Mouse (Mus musculus) heart, postnatal 36 days (tissue): ENCODE data around the gene Ttll3. TPM values are rescaled to one million over a fixed set of nuclear protein-coding genes. Genes with fewer than 3 reads are reported as not detected.

ENCODE experiments used
- DNase-seq, 2 experiments: peaks; one replicate each; pipeline ENCODE4 v3.0.0; 2021 to 2022
- intact Hi-C: fragments of 180-260 bp; cut with DNase I; formaldehyde crosslinking; loops from one replicate; pipeline ENCODE4 v1.15.1; 2025
- microRNA-seq, 2 experiments: library from miRNA; unstranded; fragments of <30 nt; microRNA quantifications; one replicate each; pipeline ENCODE4 v1.2.0; 2021; ENCODE audit warnings: borderline number of aligned reads in 2 of 2
- total RNA-seq, 2 experiments: library from RNA; stranded (reverse); gene quantifications; 2 replicates each; pipeline ENCODE4 v1.2.3; 2021

The Ttll3 gene
- total RNA-seq, 2 experiments from 2014 or later = 0.67 to 1.5 TPM

- intact Hi-C loops = no loop called here
- DNase-seq = no peak
Measured at GRCm38 (mm10) chr6:113444207-113444965, 55.3 kb downstream of the Ttll3 start.

GRCm38 (mm10) chr6:113447639-113448038, 58.6 kb downstream of the Ttll3 start:
- intact Hi-C loops = no loop called here
- DNase-seq = no peak

DNA sequence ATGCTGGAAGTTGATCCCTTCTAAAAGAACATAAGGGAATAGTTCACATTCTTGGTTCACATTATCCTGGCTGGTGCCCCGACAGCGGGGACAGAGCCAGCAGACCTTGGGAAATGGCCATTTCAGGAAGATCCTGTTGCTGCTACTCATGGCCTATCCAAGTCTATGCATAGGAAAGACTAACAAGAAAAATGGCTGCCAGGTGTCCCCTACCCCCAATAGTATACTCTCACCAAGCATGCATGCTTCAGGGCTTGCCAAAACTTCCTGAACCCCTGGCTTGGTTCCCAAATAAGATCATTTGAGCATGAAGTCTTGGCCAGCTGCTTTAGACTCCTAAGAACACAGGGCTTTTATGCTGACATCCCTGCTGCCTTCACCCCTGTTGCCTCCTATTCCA, 62.8 kb downstream of the Ttll3 start:
- intact Hi-C loops = no loop called here
- DNase-seq = no peak

DNA sequence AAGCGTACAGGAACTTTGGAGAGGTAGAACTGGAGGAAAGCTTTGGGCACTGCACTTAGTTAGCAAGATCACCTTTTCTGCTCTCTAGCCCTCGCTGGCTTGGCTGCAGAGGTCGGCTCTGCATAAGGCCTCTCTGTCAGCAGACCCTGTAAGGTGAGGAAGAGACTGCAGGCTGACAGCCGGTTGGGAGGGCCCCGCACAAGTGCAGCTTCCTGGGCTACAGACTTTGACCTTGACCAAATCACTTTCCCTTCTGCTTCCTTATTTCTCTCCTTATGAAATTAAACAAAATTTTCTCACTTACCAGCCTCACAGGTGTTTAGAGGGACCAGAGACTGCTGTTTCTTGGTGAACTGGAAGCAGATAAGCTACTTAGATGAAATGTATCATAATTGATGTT, 65.9 kb downstream of the Ttll3 start:
- no peak for DNase-seq
- intact Hi-C loops = no loop called here

DNA sequence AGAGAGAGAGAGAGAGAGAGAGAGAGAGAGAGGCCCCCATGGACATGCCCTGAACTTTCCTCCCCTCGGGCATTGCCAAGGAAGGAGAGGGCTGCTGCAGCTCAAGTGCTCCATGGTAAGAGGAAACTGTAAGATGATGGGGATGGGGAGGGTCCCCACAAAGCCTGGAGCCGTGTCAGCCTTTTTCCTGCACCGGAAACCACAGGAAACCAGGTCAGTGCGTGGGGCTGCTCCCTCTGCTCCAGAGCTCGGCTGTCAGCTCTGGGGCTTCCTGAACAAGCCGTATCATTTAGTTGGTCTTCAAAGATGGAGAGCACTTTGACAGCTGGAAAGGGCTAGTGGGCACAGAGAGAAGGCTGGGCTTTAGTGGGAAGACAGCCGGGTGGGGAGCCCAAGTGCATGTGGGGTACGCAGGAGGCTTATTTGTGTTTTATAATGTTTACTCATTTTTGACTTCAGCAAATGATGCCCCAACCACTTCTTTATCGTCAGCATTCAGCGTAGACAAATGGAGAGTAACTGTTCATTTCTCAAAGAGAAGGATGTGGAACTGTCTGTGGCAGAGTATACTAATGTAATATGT, 69.0 kb downstream of the Ttll3 start, which contains the start of gene Il17re:
Il17re (plus strand) TSS at position 533 of the 583 bp plus-strand sequence.
- intact Hi-C loops = no loop called here
- DNase-seq = no peak

DNA sequence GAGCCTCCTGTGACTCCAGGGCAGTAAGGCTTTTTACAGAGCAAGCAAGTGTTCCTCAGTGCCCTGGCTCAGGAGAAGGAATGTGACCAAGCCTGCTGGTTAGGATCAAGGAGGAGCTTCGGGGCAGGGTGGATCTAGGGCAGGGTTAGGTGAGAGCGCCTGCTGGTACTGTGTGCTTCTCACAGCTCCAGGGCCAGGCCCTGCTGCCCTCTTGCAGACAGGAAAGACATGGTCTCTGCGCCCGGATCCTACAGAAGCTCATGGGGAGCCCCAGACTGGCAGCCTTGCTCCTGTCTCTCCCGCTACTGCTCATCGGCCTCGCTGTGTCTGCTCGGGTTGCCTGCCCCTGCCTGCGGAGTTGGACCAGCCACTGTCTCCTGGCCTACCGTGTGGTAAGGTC, 69.6 kb downstream of the Ttll3 start:
- intact Hi-C loops = no loop called here
- DNase-seq = no peak

GRCm38 (mm10) chr6:113464040-113464439, 75.0 kb downstream of the Ttll3 start:
- intact Hi-C loops = no loop called here

More at GRCm38 (mm10) chr6:113464040-113464439, 75.0 kb downstream of the Ttll3 start:
- DNase-seq = no peak

Small RNAs within 50 kb of the gene (microRNA-seq; reads per million reads assigned to microRNA genes)
- gene Gm24387 = 0 reads per million in 2 experiments

Other genes starting within 250 kb of the Ttll3 start
- gene Lhfpl4, start 193.9 kb upstream of the Ttll3 start, total RNA-seq = under 1 TPM; 0.22 to 0.31 TPM
- gene Mtmr14, start 151.4 kb upstream of the Ttll3 start, total RNA-seq = 10 to 100 TPM; 20.0 to 21.0 TPM
- under 1 TPM in 1 of 2 experiments, not detected in 1; 0.24 TPM for gene Cpne9, start 107.0 kb upstream of the Ttll3 start, total RNA-seq
- 10 to 100 TPM; 14.0 to 16.7 TPM for gene Brpf1, start 82.1 kb upstream of the Ttll3 start, total RNA-seq
- gene Ogg1, start 62.3 kb upstream of the Ttll3 start, total RNA-seq = 1 to 10 TPM; 4.7 to 7.4 TPM
- gene Camk1, start 45.3 kb upstream of the Ttll3 start, total RNA-seq = 10 to 100 TPM; 65.3 to 78.4 TPM
- gene Tada3, start 11.4 kb upstream of the Ttll3 start, total RNA-seq = 10 to 100 TPM; 23.6 to 24.4 TPM
- 10 to 100 TPM; 69.5 to 73.0 TPM for gene Arpc4, start 11.1 kb upstream of the Ttll3 start, total RNA-seq
- 10 to 100 TPM in 1 of 2 experiments, 1 to 10 TPM in 1; 9.9 to 11.6 TPM for gene Rpusd3, start 30.1 kb downstream of the Ttll3 start, total RNA-seq
- 10 to 100 TPM in 1 of 2 experiments, 1 to 10 TPM in 1; 2.5 to 14.0 TPM for gene Cidec, start 46.5 kb downstream of the Ttll3 start, total RNA-seq
- 10 to 100 TPM; 20.4 to 20.9 TPM for gene Jagn1, start 53.3 kb downstream of the Ttll3 start, total RNA-seq
- gene Il17re, start 69.2 kb downstream of the Ttll3 start, total RNA-seq = under 1 TPM; 0.65 to 0.67 TPM
- 1 to 10 TPM; 6.4 to 6.7 TPM for gene Il17rc, start 82.2 kb downstream of the Ttll3 start, total RNA-seq
- 10 to 100 TPM; 45.9 to 57.5 TPM for gene Creld1, start 94.0 kb downstream of the Ttll3 start, total RNA-seq
- not detected for gene Prrt3, start 112.7 kb downstream of the Ttll3 start, total RNA-seq
- gene Emc3, start 142.4 kb downstream of the Ttll3 start, total RNA-seq = 10 to 100 TPM; 57.9 to 61.8 TPM
- gene Fancd2, start 142.4 kb downstream of the Ttll3 start, total RNA-seq = under 1 TPM; 0.11 to 0.17 TPM
- not detected for gene Fancd2os, start 211.5 kb downstream of the Ttll3 start, total RNA-seq
- 10 to 100 TPM; 72.7 to 78.5 TPM for gene Brk1, start 215.5 kb downstream of the Ttll3 start, total RNA-seq
- gene Vhl, start 234.7 kb downstream of the Ttll3 start, total RNA-seq = 10 to 100 TPM; 10.5 to 13.8 TPM
- gene Irak2, start 249.2 kb downstream of the Ttll3 start, total RNA-seq = 10 to 100 TPM in 1 of 2 experiments, 1 to 10 TPM in 1; 7.5 to 10.2 TPM